Mouse (Mus musculus) midbrain, embryonic 10.5 days (tissue): ENCODE data around the gene Unc13d. TPM values are rescaled to one million over a fixed set of nuclear protein-coding genes. Genes with fewer than 3 reads are reported as not detected.

Experiments
- DNase-seq: peaks from one replicate; pipeline ENCODE4 v3.0.0-alpha.2; 2017; ENCODE audit warnings: low spot score
- H3K27ac ChIP-seq: fragments of 300-500 bp; sonication (generic); replicated peaks from 2 replicates; pipeline ENCODE4 v1.5.1; 2016; ENCODE audit warnings: mild to moderate bottlenecking
- H3K27me3 ChIP-seq: fragments of 300-500 bp; sonication (generic); 2 replicates; pipeline ENCODE4 v1.6.1; 2016; ENCODE audit warnings: low read depth, mild to moderate bottlenecking; ENCODE audit not compliant: poor library complexity, severe bottlenecking
- H3K36me3 ChIP-seq: fragments of 300-500 bp; sonication (generic); 2 replicates; pipeline ENCODE4 v1.6.1; 2016; ENCODE audit warnings: mild to moderate bottlenecking, moderate library complexity
- H3K4me1 ChIP-seq: fragments of 300-500 bp; sonication (generic); 2 replicates; pipeline ENCODE4 v1.6.1; 2016
- H3K4me3 ChIP-seq: fragments of 300-500 bp; sonication (generic); 2 replicates; pipeline ENCODE4 v1.5.1; 2016; ENCODE audit warnings: mild to moderate bottlenecking, moderate library complexity
- H3K9me3 ChIP-seq: fragments of 300-500 bp; sonication (generic); replicated peaks from 2 replicates; pipeline ENCODE4 v1.6.1; 2016; ENCODE audit warnings: mild to moderate bottlenecking
- WGBS: fragments of 180-500 bp; shearing (Covaris S2); methylation state at CpG from one replicate; pipeline ENCODE4 v1.1.7; 2016; 5-methylcytosine and 5-hydroxymethylcytosine counted together
- polyA plus RNA-seq: library from polyadenylated mRNA; unstranded; fragments of >200 nt; fragmentation: Nextera tagmentation; extraction: Ambion mirVana; gene quantifications from 2 replicates; pipeline ENCODE4 v1.2.1, GENCODE M21; 2016

Gene Unc13d
- polyA plus RNA-seq, 1 experiment from 2014 or later: 3.1 TPM

DNA sequence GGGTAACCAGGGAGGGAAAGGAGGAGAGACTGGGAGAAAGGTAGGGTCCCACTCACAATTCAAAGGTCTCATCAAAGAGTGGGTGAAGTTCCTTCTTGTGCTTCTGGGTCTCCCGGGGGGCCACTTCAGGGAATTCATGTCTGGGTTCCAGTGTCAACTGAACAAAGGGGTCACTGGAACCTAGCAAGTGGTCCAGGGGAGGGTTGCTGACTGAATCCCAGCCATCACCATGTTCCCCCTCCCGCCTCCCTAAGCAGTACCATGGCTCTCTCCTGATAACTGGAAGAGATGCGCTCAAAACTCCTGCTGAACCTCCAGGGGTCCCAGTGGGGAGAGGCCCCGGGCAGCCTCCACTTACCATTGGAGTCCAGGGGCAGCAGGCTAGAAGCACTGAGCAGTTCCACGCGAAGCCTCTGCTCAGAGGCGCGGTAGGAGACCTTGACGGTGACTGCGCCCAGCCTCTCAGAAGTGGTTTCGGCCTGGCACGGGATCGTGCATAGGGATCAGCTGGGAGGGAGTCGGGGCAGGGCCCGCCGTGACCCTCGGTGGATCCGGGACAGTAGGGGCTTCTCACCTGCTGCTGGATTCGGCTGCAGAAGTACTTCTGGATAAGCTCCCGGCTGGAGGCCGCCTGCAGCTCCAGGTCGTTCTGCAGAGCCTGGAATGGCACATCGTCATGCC lies 13.4 kb downstream of the Unc13d start:
- Histone ChIP-seq H3K9me3 (no peaks in the 10 kb centered on the region), H3K36me3 (peaks cover 34% of the 10 kb centered on the region), H3K27ac (peak overlapping the region; percentile 46), H3K4me3 (no peak overlapping the region), H3K27me3 (no peaks in the 10 kb centered on the region), H3K4me1 (peaks cover 22% of the 10 kb centered on the region)
- WGBS: 65% methylated on average over 23 of the region's 23 CpGs
- DNase-seq: no peak

DNA sequence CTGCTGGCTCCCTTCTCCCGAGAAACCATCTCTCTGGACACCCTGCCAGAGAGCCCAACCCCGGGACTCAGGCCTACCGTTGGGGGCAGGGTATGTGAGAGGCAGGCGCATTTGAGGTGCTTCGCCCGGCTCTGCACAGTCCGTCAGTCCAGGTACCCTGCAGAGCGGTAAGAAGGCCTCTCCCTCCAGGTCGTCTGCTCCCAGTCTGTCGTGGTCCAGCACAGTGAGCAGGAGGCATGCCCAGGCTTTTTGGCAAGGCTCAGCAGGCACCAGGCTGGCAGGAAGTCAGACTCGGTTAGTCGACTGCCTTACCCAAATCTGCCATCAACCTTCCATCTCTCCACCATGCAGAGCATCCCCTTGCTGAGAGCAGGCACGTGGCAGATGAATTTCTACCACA lies 14.2 kb downstream of the Unc13d start:
- Histone ChIP-seq H3K27ac (no peak overlapping the region), H3K4me3 (no peak overlapping the region), H3K9me3 (no peaks in the 10 kb centered on the region), H3K4me1 (peaks cover 22% of the 10 kb centered on the region), H3K27me3 (no peaks in the 10 kb centered on the region), H3K36me3 (peaks cover 41% of the 10 kb centered on the region)
- no peak for DNase-seq
- 68% methylated on average over 13 of the region's 13 CpGs for WGBS

- Histone ChIP-seq H3K4me1 (peaks cover 22% of the 10 kb centered on the region), H3K27me3 (no peaks in the 10 kb centered on the region), H3K9me3 (no peaks in the 10 kb centered on the region), H3K36me3 (peaks cover 52% of the 10 kb centered on the region), H3K4me3 (no peak overlapping the region), H3K27ac (0 out of 2 replicates have a peak overlapping the region, but pooled peaks have one; percentile 47)
- 70% methylated on average over 8 of the region's 8 CpGs for WGBS
- DNase-seq: no peak
Observed at GRCm38 (mm10) chr11:116062521-116062920, 15.2 kb downstream of the Unc13d start.

- Histone ChIP-seq H3K9me3 (no peaks in the 10 kb centered on the region), H3K36me3 (peaks cover 59% of the 10 kb centered on the region), H3K4me3 (no peak overlapping the region), H3K4me1 (peaks cover 22% of the 10 kb centered on the region), H3K27me3 (no peaks in the 10 kb centered on the region), H3K27ac (0 out of 2 replicates have a peak overlapping the region, but pooled peaks have one; percentile 47)
- DNase-seq: no peak
- WGBS: 88% methylated on average over 13 of the region's 13 CpGs
Observed at GRCm38 (mm10) chr11:116061641-116062415, 15.9 kb downstream of the Unc13d start.

- 92% methylated on average over 9 of the region's 9 CpGs for WGBS
- peaks cover 71% of the 10 kb centered on the region for H3K36me3 ChIP-seq
Observed at GRCm38 (mm10) chr11:116060596-116060995, 17.2 kb downstream of the Unc13d start.

DNA sequence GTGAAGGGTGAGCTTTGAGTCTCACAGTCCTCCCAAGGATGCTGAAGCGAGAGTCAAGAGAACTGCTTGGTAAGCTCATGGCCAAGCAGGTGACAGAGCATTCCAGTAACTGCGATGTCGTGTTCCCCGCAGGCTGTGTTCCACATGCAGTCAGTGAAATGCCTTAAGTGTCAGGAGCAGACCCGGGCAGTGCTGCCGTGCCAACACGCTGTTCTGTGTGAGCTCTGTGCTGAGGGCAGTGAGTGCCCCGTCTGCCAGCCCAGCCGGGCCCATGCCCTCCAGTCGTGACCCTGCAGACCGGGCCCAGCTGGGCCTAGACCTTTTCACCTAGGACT lies 18.1 kb downstream of the Unc13d start:
- no peak for DNase-seq
- H3K27ac ChIP-seq: no peak overlapping the region
- H3K4me3 ChIP-seq: no peak overlapping the region
- H3K36me3 ChIP-seq: peaks cover 80% of the 10 kb centered on the region
- no peaks in the 10 kb centered on the region for H3K9me3 ChIP-seq
- no peaks in the 10 kb centered on the region for H3K27me3 ChIP-seq
- peaks cover 18% of the 10 kb centered on the region for H3K4me1 ChIP-seq
- WGBS: 97% methylated on average over 11 of the region's 11 CpGs

More at GRCm38 (mm10) chr11:116060596-116060995, 17.2 kb downstream of the Unc13d start:
- Histone ChIP-seq H3K27me3 (no peaks in the 10 kb centered on the region), H3K9me3 (no peaks in the 10 kb centered on the region), H3K4me3 (no peak overlapping the region), H3K4me1 (peaks cover 20% of the 10 kb centered on the region), H3K27ac (no peak overlapping the region)
- no peak for DNase-seq

DNA sequence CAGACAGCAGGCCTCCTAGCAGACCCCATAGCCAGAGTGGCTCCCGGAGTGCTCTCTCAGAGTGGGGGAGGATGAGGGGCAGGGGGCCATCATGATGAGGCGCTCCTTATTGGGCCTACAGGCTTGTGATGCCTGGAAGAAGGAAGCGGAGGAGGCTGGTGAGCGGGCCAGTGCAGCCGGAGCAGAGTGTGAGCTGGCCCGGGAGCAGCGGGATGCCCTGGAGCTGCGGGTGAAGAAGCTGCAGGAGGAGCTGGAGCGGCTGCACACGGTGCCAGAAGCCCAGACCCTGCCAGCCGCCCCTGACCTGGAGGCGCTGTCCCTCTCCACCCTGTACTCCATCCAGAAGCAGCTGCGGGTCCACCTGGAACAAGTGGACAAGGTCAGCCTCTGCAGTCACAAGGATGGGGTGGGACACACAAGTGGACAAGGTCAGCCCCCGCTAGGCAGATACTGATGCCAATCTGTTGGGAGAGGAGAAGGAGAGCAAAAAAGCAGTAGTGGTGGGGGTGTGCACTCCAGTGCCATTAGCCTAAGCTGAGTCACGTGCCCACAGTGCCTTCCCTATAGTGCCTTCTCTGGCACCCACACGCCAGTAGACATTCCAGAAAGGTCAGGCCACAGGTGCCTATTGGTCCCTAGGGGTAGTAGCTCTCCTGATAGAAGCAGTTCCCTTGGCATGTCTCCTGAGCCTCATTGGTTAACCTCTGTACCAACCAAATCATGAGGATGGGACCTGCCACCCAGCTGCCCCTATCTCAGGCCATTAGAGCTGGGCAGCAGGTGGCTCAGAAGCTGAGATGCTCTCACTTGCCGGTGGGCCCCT lies 18.7 kb downstream of the Unc13d start:
- no peaks in the 10 kb centered on the region for H3K9me3 ChIP-seq
- no peak overlapping the region; the same call in 1 of the 2 replicates for H3K27ac ChIP-seq
- H3K4me3 ChIP-seq: no peak overlapping the region
- H3K4me1 ChIP-seq: peaks cover 12% of the 10 kb centered on the region
- H3K36me3 ChIP-seq: peaks cover 86% of the 10 kb centered on the region
- 94% methylated on average over 17 of the region's 17 CpGs for WGBS
- DNase-seq: no peak
- no peaks in the 10 kb centered on the region for H3K27me3 ChIP-seq

DNA sequence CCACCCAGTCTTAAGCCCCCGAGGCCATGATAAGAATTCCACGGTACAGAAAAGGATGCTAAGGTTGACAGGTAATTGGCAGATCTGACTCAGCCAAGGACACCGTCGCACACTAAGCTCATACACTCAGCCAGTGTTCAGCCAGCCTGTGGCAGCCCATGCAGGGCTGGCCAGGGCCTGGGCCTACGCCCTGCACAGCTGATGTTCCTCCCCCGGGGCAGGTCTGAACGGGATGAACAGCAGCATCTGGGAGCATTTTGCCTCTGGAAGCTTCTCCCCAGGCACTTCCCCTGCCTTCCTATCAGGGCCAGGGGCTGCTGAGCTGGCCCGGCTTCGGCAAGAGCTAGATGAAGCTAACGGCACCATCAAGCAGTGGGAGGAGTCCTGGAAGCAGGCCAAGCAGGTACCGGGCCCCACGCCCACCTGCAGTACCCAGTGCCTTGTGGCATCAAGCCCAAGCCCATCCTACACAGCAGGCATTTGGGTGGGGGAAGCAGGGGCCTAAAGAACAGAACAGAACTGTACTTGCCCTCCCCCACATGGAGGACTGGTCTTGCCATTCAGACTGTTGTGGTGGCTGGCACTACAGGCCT lies 19.6 kb downstream of the Unc13d start:
- Histone ChIP-seq H3K4me1 (peaks cover 12% of the 10 kb centered on the region), H3K36me3 (peaks cover 96% of the 10 kb centered on the region), H3K27ac (no peak overlapping the region), H3K9me3 (no peaks in the 10 kb centered on the region), H3K27me3 (no peaks in the 10 kb centered on the region), H3K4me3 (no peak overlapping the region)
- 94% methylated on average over 12 of the region's 12 CpGs for WGBS
- DNase-seq: no peak

DNA sequence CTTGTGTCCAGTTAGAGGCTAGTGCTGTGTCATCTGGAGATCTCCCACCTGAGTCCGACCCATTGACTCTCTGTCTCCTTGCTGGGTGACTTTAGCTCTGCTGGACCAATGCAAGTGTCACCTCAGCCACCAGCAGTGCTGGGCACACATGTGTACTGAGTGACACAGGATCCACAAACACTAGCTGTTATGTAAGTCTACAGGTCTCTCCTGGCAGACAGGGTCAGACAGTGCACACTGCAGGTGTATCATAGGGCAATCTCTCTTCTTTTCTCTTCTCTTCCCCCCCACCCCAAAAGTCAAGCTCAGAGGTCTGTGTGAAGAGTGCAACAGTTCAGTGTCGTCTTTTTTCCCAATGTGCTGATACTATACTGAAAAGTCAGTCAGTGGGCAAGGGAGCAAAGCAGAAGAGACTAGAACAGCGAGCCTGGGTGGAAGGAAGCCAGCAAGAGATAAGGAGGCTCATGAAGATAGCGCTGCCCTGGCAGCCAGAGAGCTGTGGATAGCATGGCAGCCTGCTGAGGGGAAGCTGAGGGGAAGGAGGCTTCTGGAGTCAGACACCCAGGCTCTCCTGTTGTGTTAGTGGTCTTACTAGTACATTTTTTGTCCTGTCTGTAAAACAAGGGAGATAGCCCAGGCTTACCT lies 20.4 kb downstream of the Unc13d start:
- Histone ChIP-seq H3K4me1 (peaks cover 9% of the 10 kb centered on the region), H3K4me3 (no peak overlapping the region), H3K27ac (no peak overlapping the region), H3K9me3 (no peaks in the 10 kb centered on the region), H3K36me3 (peaks cover 100% of the 10 kb centered on the region), H3K27me3 (no peaks in the 10 kb centered on the region)
- DNase-seq: no peak
- WGBS: 89% methylated on average over 4 of the region's 4 CpGs

DNA sequence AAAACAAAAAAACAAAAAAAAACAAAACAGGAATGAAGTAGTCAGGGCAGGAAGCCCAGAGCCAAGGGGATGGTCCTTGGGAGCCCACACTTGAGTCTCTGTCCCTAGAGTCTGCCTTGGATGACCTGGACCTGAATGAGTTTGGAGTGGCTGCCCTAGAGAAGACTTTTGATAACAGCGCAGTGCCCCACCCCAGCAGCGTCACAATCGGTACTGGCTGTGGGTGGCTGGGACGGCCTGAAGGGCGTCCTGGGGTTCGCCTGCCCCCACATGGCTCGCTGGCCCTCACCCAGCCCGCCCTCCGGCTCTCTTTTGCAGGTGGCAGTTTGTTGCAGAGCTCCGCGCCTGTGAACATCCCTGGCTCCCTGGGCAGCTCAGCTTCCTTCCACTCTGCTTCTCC lies 21.9 kb downstream of the Unc13d start:
- no peak for DNase-seq
- H3K36me3 ChIP-seq: peaks cover 100% of the 10 kb centered on the region
- 91% methylated on average over 11 of the region's 11 CpGs for WGBS
- H3K27me3 ChIP-seq: no peaks in the 10 kb centered on the region
- no peak overlapping the region for H3K27ac ChIP-seq
- H3K4me1 ChIP-seq: no peaks in the 10 kb centered on the region
- H3K4me3 ChIP-seq: no peak overlapping the region
- H3K9me3 ChIP-seq: no peaks in the 10 kb centered on the region

GRCm38 (mm10) chr11:116053510-116054229 lies 24.1 kb downstream of the Unc13d start:
- Histone ChIP-seq H3K36me3 (peaks cover 100% of the 10 kb centered on the region), H3K4me1 (no peaks in the 10 kb centered on the region), H3K27ac (no peak overlapping the region), H3K27me3 (no peaks in the 10 kb centered on the region), H3K4me3 (no peak overlapping the region), H3K9me3 (no peaks in the 10 kb centered on the region)
- WGBS: 94% methylated on average over 9 of the region's 9 CpGs
- no peak for DNase-seq
